Mouse (Mus musculus) heart, postnatal 0 days (tissue): Measurements from ENCODE around the gene H2-K1. TPM values are rescaled to one million over a fixed set of nuclear protein-coding genes. Genes with fewer than 3 reads are reported as not detected.

Experiments
- ATAC-seq: fragments of 200-750 bp; cut with Nextera tagmentation; 2 replicates; pipeline ENCODE4 v1.8.0; 2017; ENCODE audit warnings: low read depth, moderate number of reproducible peaks, moderate library complexity; ENCODE audit not compliant: insufficient read depth
- DNase-seq: peaks from one replicate; pipeline ENCODE4 v3.0.0-alpha.2; 2016; ENCODE audit warnings: low spot score
- H3K27ac ChIP-seq: fragments of 300-500 bp; sonication (generic); 2 replicates; pipeline ENCODE4 v1.5.1; 2014; ENCODE audit warnings: low read depth, mild to moderate bottlenecking
- H3K27me3 ChIP-seq: fragments of 300-500 bp; sonication (generic); 2 replicates; pipeline ENCODE4 v1.6.1; 2014; ENCODE audit warnings: low read length, mixed read lengths; ENCODE audit not compliant: control insufficient read depth, insufficient read depth
- H3K36me3 ChIP-seq: fragments of 300-500 bp; sonication (generic); replicated peaks from 2 replicates; pipeline ENCODE4 v1.6.1; 2014; ENCODE audit warnings: low read length, mixed read lengths; ENCODE audit not compliant: control insufficient read depth, insufficient read depth
- H3K4me1 ChIP-seq: fragments of 300-500 bp; sonication (generic); 2 replicates; pipeline ENCODE4 v1.6.1; 2014; ENCODE audit warnings: antibody characterized with exemption; ENCODE audit not compliant: control insufficient read depth, insufficient read depth
- H3K4me2 ChIP-seq: fragments of 300-500 bp; sonication (generic); 2 replicates; pipeline ENCODE4 v1.6.1; 2014; ENCODE audit warnings: low read depth, mild to moderate bottlenecking, low read length, moderate library complexity
- H3K4me3 ChIP-seq: fragments of 300-500 bp; sonication (generic); 2 replicates; pipeline ENCODE4 v1.5.1; 2014; ENCODE audit warnings: low read depth, low read length
- H3K9ac ChIP-seq: fragments of 300-500 bp; sonication (generic); replicated peaks from 2 replicates; pipeline ENCODE4 v1.6.1; 2014; ENCODE audit warnings: low read depth, low read length, mixed read lengths
- H3K9me3 ChIP-seq: fragments of 300-500 bp; sonication (generic); replicated peaks from 2 replicates; pipeline ENCODE4 v1.6.1; 2016; ENCODE audit warnings: low read length; ENCODE audit not compliant: control insufficient read depth
- CTCF ChIP-seq: IDR thresholded peaks from 2 replicates; pipeline ENCODE4 v1.5.1; 2016; ENCODE audit warnings: antibody characterized with exemption, control low read depth, low read depth
- EP300 ChIP-seq: IDR thresholded peaks from 2 replicates; pipeline ENCODE4 v1.6.1; 2016; ENCODE audit warnings: antibody characterized with exemption, low read depth
- WGBS: fragments of 180-500 bp; shearing (Covaris S2); extraction: QIAGEN DNeasy Blood & Tissue Kit; methylation state at CpG from one replicate; pipeline ENCODE4 v1.1.7; 2014; 5-methylcytosine and 5-hydroxymethylcytosine counted together
- polyA plus RNA-seq: library from polyadenylated mRNA; unstranded; fragments of >200 nt; fragmentation: Nextera tagmentation; extraction: Ambion mirVana; gene quantifications from 2 replicates; pipeline ENCODE4 v1.2.1, GENCODE M21; 2015
- total RNA-seq: library from RNA; depleted of rRNA; stranded (reverse); fragments of >200 nt; gene quantifications from 2 replicates; pipeline ENCODE4 v1.2.3, GENCODE M21; 2014; ENCODE audit warnings: low replicate concordance

The H2-K1 gene
- total and polyA plus RNA-seq, 2 experiments from 2014 or later: 48.4 to 84.5 TPM

DNA sequence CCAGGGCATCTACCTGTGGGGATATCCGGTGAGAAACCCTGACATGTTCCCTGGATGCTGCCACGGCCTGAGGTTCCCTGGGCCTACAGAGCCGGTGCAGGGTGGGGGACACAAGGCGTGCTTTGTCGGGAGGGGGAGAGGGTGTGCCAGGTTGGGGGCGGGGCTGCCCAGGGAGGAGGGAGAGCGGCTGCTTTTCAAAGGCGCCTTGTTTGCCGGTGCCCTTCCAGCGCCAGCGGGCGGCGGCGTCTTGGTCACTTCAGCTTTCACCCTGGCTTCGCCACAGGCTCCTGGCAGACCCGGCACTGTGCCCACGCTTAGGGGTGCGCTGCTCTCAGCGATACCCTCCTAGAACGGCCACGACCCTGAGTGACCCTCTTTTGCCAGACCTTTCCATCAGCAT, 38.3 kb upstream of the H2-K1 start:
- Histone ChIP-seq H3K9me3 (no peaks in the 10 kb centered on the region), H3K4me3 (peak overlapping the region; percentile 15), H3K27ac (no peak overlapping the region), H3K9ac (no peak overlapping the region), H3K36me3 (peaks cover 39% of the 10 kb centered on the region), H3K4me1 (peaks cover 20% of the 10 kb centered on the region), H3K4me2 (peak overlapping the region; percentile 34), H3K27me3 (peaks cover 21% of the 10 kb centered on the region)
- ATAC-seq (no peak), DNase-seq (no peak)
- 17% methylated on average over 16 of the region's 21 CpGs for WGBS
- TF ChIP-seq EP300: no peak
- TF ChIP-seq CTCF: no peak

DNA sequence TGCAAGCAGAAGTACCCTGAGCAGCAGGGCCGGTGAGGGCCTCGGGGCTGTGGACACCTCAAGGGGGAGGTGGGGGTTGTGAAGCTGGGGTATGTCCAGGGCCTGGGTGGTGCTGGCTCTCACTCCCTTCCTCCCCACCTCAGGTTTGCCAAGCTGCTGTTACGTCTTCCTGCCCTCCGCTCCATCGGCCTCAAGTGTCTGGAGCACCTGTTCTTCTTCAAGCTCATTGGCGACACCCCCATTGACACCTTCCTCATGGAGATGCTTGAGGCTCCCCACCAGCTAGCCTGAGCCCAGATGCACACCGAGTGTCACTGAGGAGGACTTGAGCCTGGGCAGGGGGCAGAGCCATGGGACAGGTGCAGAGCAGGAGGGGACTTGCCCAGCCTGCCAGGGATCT, 37.1 kb upstream of the H2-K1 start:
- H3K27ac ChIP-seq: no peak overlapping the region
- no peak overlapping the region for H3K4me2 ChIP-seq
- no peak for ATAC-seq
- no peak for DNase-seq
- 87% methylated on average over 7 of the region's 7 CpGs for WGBS
- peaks cover 39% of the 10 kb centered on the region for H3K36me3 ChIP-seq
- peaks cover 20% of the 10 kb centered on the region; the same call in 1 of the 2 replicates for H3K27me3 ChIP-seq
- no peak overlapping the region for H3K4me3 ChIP-seq
- H3K9me3 ChIP-seq: no peaks in the 10 kb centered on the region
- H3K4me1 ChIP-seq: peaks cover 28% of the 10 kb centered on the region
- H3K9ac ChIP-seq: no peak overlapping the region
- TF ChIP-seq EP300: no peak
- no peak for TF ChIP-seq CTCF

DNA sequence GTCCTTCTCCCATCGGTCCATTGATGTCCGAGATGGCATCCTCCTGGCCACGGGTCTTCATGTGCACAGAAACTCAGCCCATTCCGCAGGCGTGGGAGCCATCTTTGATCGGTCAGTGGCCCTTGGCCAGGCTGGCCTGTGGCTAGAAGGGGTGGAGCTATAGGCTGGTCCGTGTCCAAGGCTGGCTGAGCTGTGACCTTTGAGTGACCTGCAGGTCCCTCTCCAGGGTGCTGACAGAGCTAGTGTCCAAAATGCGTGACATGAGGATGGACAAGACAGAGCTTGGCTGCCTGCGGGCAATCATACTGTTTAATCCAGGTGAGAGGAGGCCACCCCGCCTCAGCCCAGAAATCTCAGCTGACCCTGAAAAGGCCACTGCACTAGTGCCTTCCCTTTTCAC, 36.5 kb upstream of the H2-K1 start:
- Histone ChIP-seq H3K9ac (no peak overlapping the region), H3K36me3 (peaks cover 39% of the 10 kb centered on the region), H3K4me2 (no peak overlapping the region), H3K4me3 (no peak overlapping the region), H3K27ac (no peak overlapping the region), H3K4me1 (peaks cover 28% of the 10 kb centered on the region), H3K27me3 (peaks cover 14% of the 10 kb centered on the region; the same call in 1 of the 2 replicates), H3K9me3 (no peaks in the 10 kb centered on the region)
- no peak for TF ChIP-seq EP300
- no peak for TF ChIP-seq CTCF
- no peak for DNase-seq
- 69% methylated on average over 10 of the region's 10 CpGs for WGBS
- ATAC-seq: no peak

DNA sequence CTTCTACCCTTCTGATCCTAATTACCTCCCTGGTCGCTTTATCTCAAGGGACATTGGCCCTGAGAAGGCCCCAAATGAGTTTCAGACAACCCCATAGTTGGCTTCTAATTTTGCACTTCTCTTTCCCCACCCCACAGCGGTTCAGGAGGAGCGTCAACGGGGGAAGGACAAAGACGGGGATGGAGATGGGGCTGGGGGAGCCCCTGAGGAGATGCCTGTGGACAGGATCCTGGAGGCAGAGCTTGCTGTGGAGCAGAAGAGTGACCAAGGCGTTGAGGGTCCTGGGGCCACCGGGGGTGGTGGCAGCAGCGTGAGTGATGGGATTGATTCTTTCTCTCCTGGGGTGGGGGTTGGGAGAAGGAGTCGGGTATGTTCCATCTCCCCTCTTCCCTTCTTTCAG, 35.4 kb upstream of the H2-K1 start:
- Histone ChIP-seq H3K36me3 (peaks cover 39% of the 10 kb centered on the region), H3K9me3 (no peaks in the 10 kb centered on the region), H3K4me3 (no peak overlapping the region), H3K9ac (no peak overlapping the region), H3K4me2 (no peak overlapping the region), H3K27ac (no peak overlapping the region), H3K4me1 (peaks cover 33% of the 10 kb centered on the region), H3K27me3 (0 out of 2 replicates have a peak, but pooled peaks cover 3% of the 10 kb centered on the region)
- no peak for ATAC-seq
- WGBS: 93% methylated on average over 9 of the region's 9 CpGs
- DNase-seq: no peak
- TF ChIP-seq EP300: no peak
- TF ChIP-seq CTCF: no peak

DNA sequence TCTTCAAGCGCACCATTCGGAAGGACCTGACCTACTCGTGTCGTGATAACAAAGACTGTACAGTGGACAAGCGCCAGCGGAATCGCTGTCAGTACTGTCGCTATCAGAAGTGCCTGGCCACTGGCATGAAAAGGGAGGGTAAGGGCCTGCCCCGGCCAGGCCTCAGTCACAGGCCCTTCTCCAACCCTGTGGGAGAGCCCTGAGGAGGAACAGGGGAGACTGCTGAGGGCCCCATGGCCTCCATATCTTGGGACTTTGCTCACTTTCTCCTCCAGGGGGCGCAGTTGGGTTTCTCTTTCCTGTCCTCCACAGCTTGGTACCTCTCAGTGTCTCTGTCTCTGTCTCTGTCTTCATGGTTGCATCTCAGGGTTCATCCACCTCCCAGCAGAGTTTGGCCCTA, 33.9 kb upstream of the H2-K1 start:
- 0 out of 2 replicates have a peak, but pooled peaks cover 3% of the 10 kb centered on the region for H3K27me3 ChIP-seq
- no peaks in the 10 kb centered on the region for H3K9me3 ChIP-seq
- peak overlapping the region; percentile 43 for H3K27ac ChIP-seq
- peaks cover 29% of the 10 kb centered on the region for H3K4me1 ChIP-seq
- no peak overlapping the region for H3K4me2 ChIP-seq
- peaks cover 51% of the 10 kb centered on the region for H3K36me3 ChIP-seq
- TF ChIP-seq EP300 (no peak), CTCF (peak; percentile 57)
- DNase-seq (peak; percentile 58), ATAC-seq (peak; percentile 24)
- no peak overlapping the region for H3K4me3 ChIP-seq
- WGBS: 40% methylated on average over 10 of the region's 10 CpGs
- H3K9ac ChIP-seq: no peak overlapping the region

DNA sequence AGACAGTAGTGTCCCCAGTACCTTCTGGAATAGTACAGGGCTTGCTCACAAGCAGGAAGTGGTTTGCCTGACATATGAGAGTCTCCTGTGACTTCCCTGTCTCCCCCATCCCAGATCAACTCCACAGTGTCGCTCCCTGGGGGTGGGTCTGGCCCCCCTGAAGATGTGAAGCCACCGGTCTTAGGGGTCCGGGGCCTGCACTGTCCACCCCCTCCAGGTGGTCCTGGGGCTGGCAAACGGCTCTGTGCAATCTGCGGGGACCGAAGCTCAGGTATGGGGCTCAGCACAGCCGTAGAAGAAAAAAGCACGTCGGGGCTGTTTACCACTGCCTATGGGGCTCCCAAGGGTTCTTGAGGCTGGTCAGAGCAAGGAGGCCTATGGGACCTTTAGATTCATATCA, 33.3 kb upstream of the H2-K1 start:
- Histone ChIP-seq H3K36me3 (peaks cover 57% of the 10 kb centered on the region), H3K4me1 (peaks cover 23% of the 10 kb centered on the region), H3K9me3 (no peaks in the 10 kb centered on the region), H3K4me2 (no peak overlapping the region), H3K9ac (no peak overlapping the region), H3K27ac (peak overlapping the region; percentile 43), H3K27me3 (0 out of 2 replicates have a peak, but pooled peaks cover 3% of the 10 kb centered on the region), H3K4me3 (no peak overlapping the region)
- WGBS: 91% methylated on average over 9 of the region's 9 CpGs
- ATAC-seq: no peak
- no peak for TF ChIP-seq CTCF
- TF ChIP-seq EP300: no peak
- DNase-seq: no peak
